Mouse (Mus musculus) frontal cortex, postnatal 36 days (tissue): ENCODE measurements around the gene Clec2d.
A peak's percentile ranks its signal among the peaks of the same experiment; 100 is the strongest.
"Not testable (repeated sequence)": the region's sequence is repeated elsewhere in the genome, so short reads cannot be mapped to it uniquely, and the experiment has no call there.

Source experiments
- DNase-seq, 2 experiments: peaks; one replicate each; pipeline ENCODE4 v3.0.0; 2022; ENCODE audit warnings: low spot score in 2 of 2

The Clec2d gene

DNA sequence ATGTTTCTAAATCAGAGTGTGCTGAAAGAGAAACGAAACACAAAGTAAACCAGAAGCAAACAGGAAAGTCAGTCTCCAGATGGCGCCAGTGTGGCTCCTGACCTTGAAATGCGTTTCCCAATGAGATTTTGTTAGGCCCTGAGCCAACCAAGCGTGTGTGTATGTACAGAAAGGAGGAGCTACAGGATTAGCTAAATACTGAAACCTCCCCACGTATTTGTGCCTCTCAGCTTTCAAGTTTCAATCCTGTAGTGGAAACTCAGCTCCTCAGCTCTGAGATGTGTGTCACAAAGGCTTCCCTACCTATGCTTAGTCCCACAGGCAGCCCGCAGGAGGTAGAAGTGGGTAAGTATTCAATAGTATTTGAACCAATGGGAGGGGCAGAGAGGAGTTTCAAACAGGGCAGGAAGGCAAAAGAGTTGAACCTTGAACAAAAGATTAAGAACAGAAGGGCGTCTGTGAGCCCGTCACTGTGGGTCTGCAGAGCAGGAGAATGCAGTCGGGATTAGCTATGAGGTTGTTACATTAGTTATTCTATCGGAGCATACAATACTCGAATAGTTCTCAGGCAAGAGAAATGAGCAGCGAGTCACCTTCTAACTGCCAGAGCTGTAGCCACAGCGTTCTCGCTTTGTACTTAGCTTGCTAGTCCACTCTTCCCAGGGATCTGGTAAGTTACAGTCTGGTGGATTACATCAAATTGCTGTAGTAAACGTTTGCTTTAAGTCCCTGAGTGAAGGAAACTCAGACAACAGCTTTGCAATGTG, at the start of gene Clec2d:
TSS of gene Clec2d (plus strand) at position 213 of the 767 bp plus-strand sequence.
- peak; percentile 9 to 25 for DNase-seq

DNA sequence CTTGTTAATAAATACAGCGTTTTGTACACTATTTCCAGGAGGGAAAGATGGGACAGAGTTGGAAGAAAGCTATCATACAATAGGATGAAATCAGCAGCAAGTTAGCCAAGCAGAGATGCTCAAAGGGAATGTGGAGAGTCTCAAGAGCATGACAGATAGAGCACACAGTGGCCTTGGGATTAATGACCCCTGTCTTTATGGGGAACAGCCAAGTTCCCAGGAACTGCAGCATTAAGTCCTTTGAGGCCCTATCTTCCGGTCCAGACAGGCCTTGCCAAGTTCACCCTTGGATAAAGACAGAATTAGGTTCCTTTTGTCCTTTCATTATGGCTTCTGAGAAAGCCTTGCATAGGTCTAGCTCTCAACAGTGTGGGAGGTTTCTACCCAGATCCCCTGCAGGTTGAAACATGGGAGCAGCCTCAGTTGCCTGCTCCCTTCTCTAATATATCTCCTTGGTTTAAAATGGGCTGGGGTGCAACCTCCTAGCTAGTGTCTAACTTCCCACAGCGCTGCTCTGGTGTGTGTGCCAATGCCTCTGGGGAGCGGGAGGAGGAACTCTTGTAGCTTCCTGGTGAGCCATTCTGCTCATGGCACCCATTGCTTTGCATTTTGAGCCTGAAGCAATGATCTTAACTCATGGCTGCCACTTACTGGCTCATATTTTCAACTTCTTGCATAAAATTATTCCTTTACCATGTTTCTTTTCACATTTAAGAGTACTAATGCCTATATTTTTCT, 47.6 kb upstream of the Clec2d start:
- DNase-seq: no peak

DNA sequence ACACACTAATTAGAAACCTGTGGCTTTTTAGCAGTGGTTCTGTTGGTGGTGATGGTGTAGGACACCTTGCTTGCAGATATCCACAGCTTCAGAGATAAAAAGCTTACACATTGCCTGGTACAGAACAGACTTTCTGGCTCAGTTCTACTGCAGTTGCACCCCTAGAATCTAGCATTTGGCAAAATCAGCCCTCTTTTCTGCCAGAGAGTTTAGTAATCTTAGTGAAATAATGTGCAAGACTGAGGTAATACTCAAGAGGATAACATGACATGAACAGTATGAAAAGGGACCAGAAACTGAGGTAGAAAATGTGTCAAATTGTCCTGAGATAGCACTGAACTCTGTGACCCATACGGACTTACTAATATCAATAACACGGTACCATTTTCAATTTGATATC, 33.6 kb upstream of the Clec2d start:
- DNase-seq: no peak

DNA sequence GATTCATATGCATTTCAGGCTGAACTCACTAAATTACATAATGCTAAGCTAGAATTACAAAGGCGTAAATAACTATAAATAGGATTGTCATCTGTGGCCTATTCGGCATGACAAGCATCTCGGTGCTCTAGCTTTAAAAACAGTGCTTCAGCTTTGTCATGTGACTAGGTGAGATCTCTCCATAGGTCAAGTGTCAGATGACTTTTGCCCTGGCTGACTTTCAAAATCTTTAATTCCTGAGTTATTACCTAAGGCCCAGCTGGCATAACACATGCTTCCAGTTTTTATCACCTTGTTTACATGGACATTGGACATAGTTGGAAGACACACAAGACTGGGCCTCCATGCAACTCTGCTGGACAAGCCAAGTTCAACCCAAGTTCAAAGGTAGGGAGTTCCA, 20.3 kb upstream of the Clec2d start:
- no peak for DNase-seq

DNA sequence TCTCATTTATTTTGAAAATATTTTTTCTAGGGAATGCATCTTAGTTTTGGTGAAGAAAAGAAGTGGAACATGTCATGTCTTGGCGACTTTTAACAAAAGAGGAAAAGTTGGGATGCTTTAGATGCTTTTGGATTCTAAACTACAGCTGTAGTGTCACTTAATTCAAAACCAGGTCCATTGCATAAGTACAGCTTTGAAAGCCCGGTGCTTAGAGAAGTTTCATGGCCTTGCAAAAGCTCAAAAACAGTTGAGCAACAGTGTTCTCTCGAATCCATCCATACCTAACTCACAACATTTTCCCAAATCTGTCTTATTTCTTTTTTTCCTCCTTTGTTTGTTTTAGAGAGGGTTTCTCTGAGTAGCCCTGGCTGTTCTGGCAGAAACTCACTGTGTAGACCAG, 19.3 kb upstream of the Clec2d start:
- DNase-seq: no peak

DNA sequence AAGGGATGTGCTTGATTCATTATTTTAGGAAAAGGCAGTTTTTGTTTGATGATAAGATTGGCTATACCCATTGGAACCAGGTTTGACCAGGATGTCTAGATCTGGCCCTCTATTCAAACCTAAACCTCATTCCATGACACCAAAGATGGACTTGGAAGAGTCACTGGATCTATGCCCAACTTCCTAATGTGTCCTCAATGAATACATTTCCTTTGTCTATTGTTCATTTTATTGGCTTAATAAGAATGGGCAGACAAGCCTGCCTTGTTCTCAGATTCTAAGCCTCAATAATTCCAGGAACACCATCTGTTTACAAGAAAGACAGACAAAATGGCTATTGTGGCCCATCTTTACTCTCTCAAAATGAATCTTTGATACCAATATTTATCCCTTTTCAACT, 18.5 kb upstream of the Clec2d start:
- no peak for DNase-seq

DNA sequence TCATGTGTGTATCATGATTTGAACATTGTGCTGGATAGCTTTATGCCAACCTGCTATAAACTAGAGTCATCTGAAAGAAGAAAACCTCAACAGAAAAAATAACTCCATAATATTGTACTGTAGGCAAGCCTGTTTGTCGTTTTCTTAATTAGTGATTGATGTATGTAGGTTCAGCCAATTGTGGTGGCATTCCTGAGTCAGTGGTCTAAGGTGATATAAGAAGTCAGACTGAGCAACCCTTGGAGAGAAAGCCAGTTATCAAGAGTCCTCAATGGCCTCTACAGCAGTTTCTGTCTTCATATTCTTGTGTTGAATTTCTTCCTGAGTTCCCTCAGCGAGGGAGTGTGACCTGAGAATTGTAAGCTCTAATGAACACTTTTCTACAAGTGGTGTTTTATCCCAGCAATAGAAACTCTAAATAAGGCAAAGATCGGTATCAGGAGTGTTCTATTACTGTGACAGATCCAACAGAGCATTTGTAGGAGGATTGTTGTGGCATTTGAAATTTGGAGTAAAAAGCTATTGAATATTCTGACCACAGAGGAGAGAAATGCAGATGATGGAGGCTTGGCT, 17.7 kb upstream of the Clec2d start:
- no peak for DNase-seq

DNA sequence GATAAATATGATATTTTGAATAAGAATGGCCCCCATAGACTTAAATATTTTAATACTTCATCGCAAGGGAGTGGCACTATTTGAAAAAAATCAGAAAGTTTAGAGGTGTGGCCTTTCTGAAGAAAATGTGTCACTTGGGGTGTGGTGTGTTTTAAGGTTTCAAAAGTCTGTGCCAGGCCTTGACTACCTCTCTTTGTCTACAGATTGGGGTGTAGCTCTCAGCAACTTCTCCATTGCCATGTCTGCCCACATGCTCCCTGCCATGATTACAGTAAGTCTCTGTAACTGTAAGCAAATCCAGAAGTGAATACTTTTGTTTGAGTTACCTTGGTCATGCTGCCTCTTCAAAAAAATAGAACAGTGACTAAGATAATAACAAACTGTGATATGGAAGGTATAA, 16.8 kb upstream of the Clec2d start:
- DNase-seq: no peak

DNA sequence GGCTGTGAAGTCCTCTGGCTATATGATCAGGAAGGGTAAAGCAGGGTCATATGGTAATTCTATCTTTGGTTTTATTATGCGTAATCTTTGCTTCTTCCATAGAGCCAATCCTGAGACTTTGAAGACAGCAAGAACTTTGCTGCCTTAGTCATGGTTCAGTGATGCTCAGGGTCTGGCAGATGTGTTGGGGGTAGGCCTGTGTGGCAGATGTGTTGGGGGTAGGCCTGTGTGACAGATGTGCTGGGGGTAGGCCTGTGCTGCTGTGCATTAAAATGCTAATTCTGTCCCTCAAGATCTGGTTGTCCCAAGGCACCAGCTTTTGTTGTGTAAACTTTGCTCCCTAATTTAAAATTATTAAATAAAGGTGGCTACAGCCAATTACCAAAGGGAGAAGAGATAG, 9.5 kb upstream of the Clec2d start:
- no peak for DNase-seq

DNA sequence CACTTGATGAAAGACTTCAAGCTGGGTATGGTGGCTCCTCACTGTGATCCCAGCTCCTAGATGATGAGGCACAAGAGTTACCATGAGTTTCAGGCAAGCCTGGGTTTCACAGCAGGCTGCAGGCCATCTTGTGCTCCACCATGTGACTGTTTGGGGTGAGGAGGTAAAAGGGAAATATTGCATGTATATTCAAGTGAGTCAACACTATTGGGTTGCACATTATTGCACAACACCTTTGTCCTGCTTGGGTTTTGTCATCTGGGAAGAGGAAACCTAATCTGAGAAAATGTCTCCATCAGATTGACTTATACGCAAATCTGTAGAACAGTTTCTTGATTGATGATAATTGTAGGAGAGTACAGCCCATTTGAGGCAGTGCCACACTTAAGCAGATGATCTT, 8.7 kb upstream of the Clec2d start:
- DNase-seq: no peak

DNA sequence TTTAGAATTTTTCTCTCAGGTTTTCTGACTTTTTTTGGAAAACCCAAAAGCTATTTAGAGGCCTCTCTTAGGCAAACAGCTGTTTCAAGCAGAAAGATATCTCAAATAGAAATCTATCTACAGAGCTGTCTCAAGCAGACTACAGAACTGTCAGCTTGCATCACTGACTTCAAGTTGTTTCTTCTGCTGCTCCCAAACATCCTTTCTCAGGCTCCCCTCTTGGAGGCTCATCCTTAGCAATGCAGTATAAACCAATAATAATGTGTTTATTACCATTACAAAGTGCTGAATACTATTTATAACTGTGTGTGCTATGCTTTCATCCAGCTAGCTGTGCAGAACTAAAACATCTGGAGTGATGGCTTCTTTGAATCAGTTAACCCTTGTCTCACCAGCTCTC, 5.6 kb upstream of the Clec2d start:
- DNase-seq: no peak

DNA sequence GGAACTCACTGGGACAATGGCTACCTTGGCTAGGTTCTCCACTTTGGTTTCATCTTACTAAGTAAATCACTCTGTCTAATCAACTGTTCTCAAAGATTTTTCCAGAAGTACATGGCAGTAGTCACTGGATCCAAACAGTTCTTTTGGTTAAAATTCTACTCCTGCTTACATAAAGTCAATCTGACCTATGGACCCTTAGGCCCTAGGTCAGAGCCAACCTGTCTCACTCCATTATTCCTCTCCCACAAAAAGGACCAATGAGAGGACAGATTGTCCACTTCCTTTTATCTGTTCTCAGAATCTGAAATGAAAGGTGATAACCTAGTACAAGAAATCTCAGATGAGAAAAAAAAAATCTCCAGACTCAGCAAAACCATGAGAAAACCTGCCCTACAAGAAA, 4.8 kb upstream of the Clec2d start:
- DNase-seq: no peak

DNA sequence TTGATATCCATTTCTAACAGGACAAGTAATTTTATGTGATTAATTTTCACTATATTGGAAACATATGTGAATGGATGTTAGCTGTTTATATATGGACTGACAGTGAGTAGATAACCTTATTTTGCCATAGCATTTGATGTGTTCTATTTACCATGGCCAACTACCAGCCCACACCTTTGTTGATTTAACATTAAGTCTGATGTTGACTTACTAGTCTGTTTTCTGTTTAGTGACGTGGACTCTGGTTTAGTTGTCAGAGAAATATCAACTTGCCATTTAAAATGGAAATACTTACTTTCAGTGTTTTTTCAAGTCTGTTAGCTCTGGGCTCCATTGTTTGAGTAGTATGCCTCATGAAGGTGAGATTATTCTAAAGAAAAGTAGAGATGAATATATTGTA, 3.8 kb upstream of the Clec2d start:
- no peak for DNase-seq

DNA sequence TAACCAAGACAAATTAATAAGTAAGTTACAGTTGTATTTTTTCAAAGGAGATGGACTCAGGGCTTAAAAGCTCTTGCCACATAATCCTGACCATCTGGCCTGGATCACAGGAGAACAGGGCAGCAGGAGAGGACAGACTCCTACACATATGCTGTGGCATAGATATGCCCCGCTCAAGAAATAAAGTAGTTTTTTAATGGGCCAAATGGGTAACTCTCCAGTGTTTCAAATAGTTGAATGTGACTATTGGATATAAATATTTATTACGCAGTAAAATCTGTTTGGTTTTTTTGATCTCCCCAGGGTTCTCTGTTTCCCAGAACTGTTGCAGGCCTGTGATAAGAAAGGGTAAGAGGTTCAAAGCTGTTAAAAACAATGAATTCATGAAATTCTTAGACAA, 1.1 kb upstream of the Clec2d start:
- no peak for DNase-seq

DNA sequence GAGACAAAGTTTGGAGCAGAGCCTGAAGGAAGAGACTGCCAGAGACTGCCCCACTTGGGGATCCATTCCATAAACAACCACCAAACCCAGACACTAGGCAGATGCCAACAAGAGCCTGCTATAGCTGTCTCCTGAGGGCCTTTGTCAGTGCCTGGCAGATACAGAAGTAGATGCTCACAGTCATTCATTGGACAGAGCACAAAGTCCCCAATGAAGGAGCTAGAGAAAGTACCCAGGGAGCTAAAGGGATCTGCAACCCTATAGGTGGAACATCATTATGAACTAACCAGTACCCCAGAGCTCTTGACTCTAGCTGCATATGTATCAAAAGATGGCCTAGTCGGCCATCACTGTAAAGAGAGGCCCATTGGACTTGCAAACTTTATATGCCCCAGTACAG, 584 bp upstream of the Clec2d start:
- DNase-seq: not testable (repeated sequence)

DNA sequence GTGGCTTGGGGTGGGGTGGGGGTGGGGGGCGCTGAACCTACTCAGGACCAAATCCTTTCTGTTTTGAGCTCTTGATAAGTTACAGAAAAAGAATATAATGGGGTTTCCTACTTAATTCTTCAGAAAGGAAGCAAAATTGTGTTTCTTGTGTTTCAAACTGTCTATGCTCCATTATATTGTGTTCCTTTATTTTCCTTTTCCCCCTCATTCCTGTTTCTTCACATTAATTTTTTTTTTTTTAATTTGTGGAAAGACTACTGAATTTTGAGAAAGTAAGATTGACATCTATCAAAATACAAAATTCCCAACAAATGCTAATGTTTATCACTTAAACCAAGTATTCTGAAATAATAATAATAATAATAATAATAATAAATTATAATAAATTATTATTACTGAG, 834 bp downstream of the Clec2d start:
- no peak for DNase-seq

DNA sequence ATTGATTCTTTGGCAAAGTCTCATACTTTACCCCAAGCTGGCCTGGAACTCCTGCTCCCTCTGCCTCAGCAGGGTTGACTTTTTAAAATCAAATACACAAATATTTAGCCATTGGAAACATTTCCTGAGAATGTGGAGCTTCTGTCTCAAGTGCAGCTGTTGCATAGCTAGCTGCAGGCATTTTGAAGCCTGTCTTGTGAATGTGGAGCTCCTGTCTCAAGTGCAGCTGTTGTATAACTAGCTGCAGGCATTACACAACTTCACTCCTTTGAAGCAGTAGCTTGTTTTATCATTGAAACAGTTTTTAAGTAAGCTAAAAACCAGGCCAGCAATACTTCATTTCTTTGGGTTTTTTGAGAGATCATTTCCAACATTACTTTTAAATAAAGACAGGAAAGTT, 1.3 kb downstream of the Clec2d start:
- no peak for DNase-seq

DNA sequence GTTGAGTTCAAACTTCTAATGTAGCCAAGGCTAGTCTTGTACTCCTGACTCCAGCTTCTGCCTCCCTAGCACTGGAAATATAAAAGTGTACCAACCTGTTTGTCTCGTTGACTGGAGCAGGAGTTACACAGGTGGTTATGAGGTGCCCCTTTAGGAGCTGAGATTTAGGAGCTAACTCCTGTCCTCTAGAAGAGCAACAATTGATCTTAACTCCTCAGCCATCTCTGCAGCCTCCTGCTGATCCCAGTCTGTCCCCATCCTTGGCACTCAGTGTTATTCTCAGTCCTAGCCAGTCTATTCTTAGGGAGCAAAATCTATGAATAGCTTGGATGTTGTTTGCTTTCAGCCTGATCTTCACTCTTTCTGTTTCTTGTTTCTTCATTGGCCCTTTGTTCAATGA, 2.1 kb downstream of the Clec2d start:
- DNase-seq: no peak

DNA sequence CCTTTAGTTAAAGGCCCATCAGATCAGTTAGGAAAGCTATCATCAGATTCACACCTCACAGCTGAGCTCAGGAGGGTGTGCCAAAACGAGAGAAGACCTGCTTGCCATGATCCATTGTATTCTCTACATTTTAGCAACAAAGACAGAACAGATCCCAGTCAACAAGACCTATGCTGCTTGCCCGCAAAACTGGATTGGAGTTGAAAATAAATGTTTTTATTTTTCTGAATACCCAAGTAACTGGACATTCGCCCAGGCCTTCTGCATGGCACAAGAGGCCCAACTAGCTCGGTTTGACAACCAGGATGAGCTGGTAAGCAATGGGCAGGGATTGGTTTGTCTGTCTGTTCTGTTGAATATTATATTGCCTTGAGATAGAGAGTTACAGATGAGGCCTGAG, 3.6 kb downstream of the Clec2d start:
- DNase-seq: not testable (repeated sequence)

DNA sequence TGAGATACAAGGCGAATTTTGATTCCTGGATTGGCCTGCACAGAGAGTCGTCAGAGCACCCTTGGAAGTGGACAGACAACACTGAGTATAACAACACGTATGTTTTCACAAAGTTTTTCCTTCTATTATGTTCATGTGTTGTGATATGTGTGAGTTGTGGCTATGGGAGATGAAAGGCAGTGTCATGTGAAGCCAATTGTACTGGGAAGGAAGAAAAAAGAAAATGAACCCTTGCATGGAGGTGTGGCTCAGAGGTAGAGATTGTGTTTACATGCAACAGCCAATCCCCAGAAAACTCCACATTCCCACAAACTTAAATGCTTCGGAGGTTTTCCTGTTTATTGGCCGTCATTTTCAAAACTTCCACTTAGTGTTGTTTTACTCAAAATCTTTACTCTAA, 4.4 kb downstream of the Clec2d start:
- no peak for DNase-seq

DNA sequence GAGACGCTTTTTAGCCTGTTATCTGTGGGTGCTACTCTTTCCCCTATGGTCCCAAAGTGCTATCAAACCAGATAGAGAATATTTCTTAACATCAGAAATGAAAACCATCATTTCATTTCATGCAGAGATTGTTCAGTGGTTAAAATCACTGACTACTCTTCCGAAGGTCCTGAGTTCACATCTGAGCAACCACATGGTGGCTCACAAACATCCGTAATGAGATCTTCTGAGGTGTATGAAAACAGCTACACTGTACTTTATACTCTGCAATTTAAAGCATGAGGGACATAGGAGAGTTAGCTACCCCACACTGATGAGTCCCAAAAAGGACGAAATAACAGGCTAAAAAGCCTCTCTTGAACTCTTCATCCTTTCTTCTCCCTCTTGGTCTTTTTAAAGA, 5.6 kb downstream of the Clec2d start:
- DNase-seq: no peak

DNA sequence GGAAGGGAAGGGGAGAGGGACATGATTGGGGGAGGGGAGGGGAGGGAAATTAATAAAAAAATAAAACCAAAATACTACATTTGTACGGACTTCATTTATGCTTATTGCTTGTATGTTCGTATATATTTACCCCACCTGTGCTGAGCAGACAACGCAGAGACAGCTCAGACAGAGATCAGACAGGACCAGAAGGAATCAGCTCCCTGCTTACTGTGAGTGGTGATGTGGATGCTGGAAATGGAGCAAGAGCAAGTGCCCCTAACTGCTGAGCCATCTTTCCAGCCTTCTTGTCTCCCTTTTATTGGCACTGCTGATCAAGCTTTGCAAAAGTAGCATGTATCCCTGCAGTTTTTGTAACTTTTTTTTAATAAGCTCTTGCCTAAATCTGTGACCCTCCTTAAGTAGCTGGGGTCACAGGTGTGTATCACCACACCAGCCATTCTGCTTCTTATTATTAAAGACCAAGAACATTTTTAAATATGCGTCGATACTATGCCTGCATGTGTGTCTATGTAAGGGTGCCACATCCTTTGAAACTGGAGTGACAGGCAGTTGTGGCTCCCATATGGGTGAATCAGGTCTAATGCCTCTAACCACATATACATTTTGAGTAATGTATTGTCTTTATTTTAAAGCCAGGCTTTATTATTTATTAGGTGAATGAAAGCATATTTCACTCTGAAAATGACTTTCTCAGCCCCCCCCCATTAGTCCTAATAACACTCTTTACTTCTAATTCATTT, 6.2 kb downstream of the Clec2d start:
- DNase-seq: no peak
